Mouse (Mus musculus): ENCODE measurements at regions not wholly inside any gene's neighbourhood (a gene's known extent, or its start where the extent isn't known, plus 50 kb on each side); places are given as distances from the start of the nearest gene placed in this dataset.

GRCm38 (mm10) chr1:189494896-189495295 lies 92.8 kb upstream of the Kcnk2 start:
- no peaks in the 10 kb centered on the region for H3K36me3 ChIP-seq (ENCODE audit: control insufficient read depth, insufficient read depth)
- no peaks in the 10 kb centered on the region for H3K9me3 ChIP-seq (replicated peaks; ENCODE audit: control insufficient read depth, low read length)
- no peaks in the 10 kb centered on the region for H3K27me3 ChIP-seq (ENCODE audit: control insufficient read depth, insufficient read depth, low read length)
- no peaks in the 10 kb centered on the region for H3K4me1 ChIP-seq (ENCODE audit: control insufficient read depth, insufficient read depth, low read length)
- ATAC-seq (replicated peaks; ENCODE audit: extremely low read depth, insufficient read depth, low FRiP score) = no peak
- H3K4me2 ChIP-seq (ENCODE audit: low read depth, low read length) = no peak overlapping the region
- 83% methylated on average over 11 of the region's 11 CpGs for WGBS
- no peak overlapping the region for H3K4me3 ChIP-seq (ENCODE audit: low read length)
- H3K9ac ChIP-seq (ENCODE audit: low read length) = no peak overlapping the region
- no peak overlapping the region for H3K27ac ChIP-seq (ENCODE audit: low read length)

- Histone ChIP-seq H3K27ac (ENCODE audit: low read length) (no peak overlapping the region), H3K4me1 (ENCODE audit: control insufficient read depth, insufficient read depth, low read length) (no peaks in the 10 kb centered on the region), H3K4me3 (ENCODE audit: low read length) (no peak overlapping the region), H3K36me3 (ENCODE audit: control insufficient read depth, insufficient read depth) (no peaks in the 10 kb centered on the region), H3K9ac (ENCODE audit: low read length) (no peak overlapping the region), H3K27me3 (ENCODE audit: control insufficient read depth, insufficient read depth, low read length) (no peaks in the 10 kb centered on the region), H3K4me2 (ENCODE audit: low read depth, low read length) (no peak overlapping the region), H3K9me3 (replicated peaks; ENCODE audit: control insufficient read depth, low read length) (no peaks in the 10 kb centered on the region)
- WGBS = 89% methylated on average over 4 of the region's 4 CpGs
- no peak for ATAC-seq (replicated peaks; ENCODE audit: extremely low read depth, insufficient read depth, low FRiP score)
Measured at GRCm38 (mm10) chr1:189485336-189485735, 83.3 kb upstream of the Kcnk2 start.

- Histone ChIP-seq H3K27ac (ENCODE audit: low read length) (no peak overlapping the region), H3K27me3 (ENCODE audit: control insufficient read depth, insufficient read depth, low read length) (no peaks in the 10 kb centered on the region), H3K4me3 (ENCODE audit: low read length) (no peak overlapping the region), H3K36me3 (ENCODE audit: control insufficient read depth, insufficient read depth) (no peaks in the 10 kb centered on the region), H3K4me2 (ENCODE audit: low read depth, low read length) (no peak overlapping the region), H3K9me3 (replicated peaks; ENCODE audit: control insufficient read depth, low read length) (no peaks in the 10 kb centered on the region), H3K9ac (ENCODE audit: low read length) (no peak overlapping the region), H3K4me1 (ENCODE audit: control insufficient read depth, insufficient read depth, low read length) (no peaks in the 10 kb centered on the region)
- no peak for ATAC-seq (replicated peaks; ENCODE audit: extremely low read depth, insufficient read depth, low FRiP score)
- 66% methylated on average over 7 of the region's 7 CpGs for WGBS
Measured at GRCm38 (mm10) chr1:189483331-189483730, 81.3 kb upstream of the Kcnk2 start.

GRCm38 (mm10) chr1:189478051-189478450 lies 76.0 kb upstream of the Kcnk2 start:
- Histone ChIP-seq H3K4me1 (ENCODE audit: control insufficient read depth, insufficient read depth, low read length) (peaks cover 3% of the 10 kb centered on the region; the same call in 1 of the 2 replicates), H3K27ac (ENCODE audit: low read length) (no peak overlapping the region), H3K9me3 (replicated peaks; ENCODE audit: control insufficient read depth, low read length) (no peaks in the 10 kb centered on the region), H3K9ac (ENCODE audit: low read length) (no peak overlapping the region), H3K4me2 (ENCODE audit: low read depth, low read length) (no peak overlapping the region), H3K27me3 (ENCODE audit: control insufficient read depth, insufficient read depth, low read length) (no peaks in the 10 kb centered on the region), H3K36me3 (ENCODE audit: control insufficient read depth, insufficient read depth) (no peaks in the 10 kb centered on the region), H3K4me3 (ENCODE audit: low read length) (no peak overlapping the region)
- no peak for ATAC-seq (replicated peaks; ENCODE audit: extremely low read depth, insufficient read depth, low FRiP score)
- WGBS = 29% methylated on average over 6 of the region's 6 CpGs

DNA sequence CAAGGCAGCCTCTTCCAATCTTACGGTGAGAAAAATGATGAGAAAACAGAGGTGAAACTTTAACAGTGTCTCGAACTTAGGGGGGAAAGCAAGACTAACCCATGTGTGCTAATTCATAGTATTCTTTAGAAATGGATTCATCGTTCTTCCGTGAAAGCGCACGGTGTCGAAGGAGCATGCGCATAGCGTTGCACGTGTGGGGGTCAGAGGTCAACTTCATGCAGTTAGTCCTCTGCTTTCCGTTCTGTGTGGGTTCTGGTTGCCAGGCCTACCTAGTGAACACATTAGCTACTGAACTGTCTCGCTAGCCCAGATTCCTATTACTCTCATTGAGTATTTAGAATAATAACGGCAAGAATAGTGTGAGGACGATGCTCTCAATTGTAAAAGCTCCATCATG lies 74.7 kb upstream of the Kcnk2 start:
- Histone ChIP-seq H3K36me3 (ENCODE audit: control insufficient read depth, insufficient read depth) (no peaks in the 10 kb centered on the region), H3K9me3 (replicated peaks; ENCODE audit: control insufficient read depth, low read length) (no peaks in the 10 kb centered on the region), H3K4me3 (ENCODE audit: low read length) (no peak overlapping the region), H3K27me3 (ENCODE audit: control insufficient read depth, insufficient read depth, low read length) (no peaks in the 10 kb centered on the region), H3K27ac (ENCODE audit: low read length) (no peak overlapping the region), H3K4me2 (ENCODE audit: low read depth, low read length) (no peak overlapping the region), H3K4me1 (ENCODE audit: control insufficient read depth, insufficient read depth, low read length) (peaks cover 3% of the 10 kb centered on the region; the same call in 1 of the 2 replicates), H3K9ac (ENCODE audit: low read length) (no peak overlapping the region)
- no peak for ATAC-seq (replicated peaks; ENCODE audit: extremely low read depth, insufficient read depth, low FRiP score)
- 93% methylated on average over 14 of the region's 14 CpGs for WGBS

GRCm38 (mm10) chr1:189473071-189473470 lies 71.0 kb upstream of the Kcnk2 start:
- no peaks in the 10 kb centered on the region for H3K27me3 ChIP-seq (ENCODE audit: control insufficient read depth, insufficient read depth, low read length)
- H3K9ac ChIP-seq (ENCODE audit: low read length) = no peak overlapping the region
- no peak overlapping the region for H3K4me2 ChIP-seq (ENCODE audit: low read depth, low read length)
- peaks cover 2% of the 10 kb centered on the region; the same call in 1 of the 2 replicates for H3K4me1 ChIP-seq (ENCODE audit: control insufficient read depth, insufficient read depth, low read length)
- no peaks in the 10 kb centered on the region for H3K36me3 ChIP-seq (ENCODE audit: control insufficient read depth, insufficient read depth)
- ATAC-seq (replicated peaks; ENCODE audit: extremely low read depth, insufficient read depth, low FRiP score) = no peak
- no peak overlapping the region for H3K27ac ChIP-seq (ENCODE audit: low read length)
- WGBS = 65% methylated on average over 4 of the region's 4 CpGs
- no peak overlapping the region for H3K4me3 ChIP-seq (ENCODE audit: low read length)
- no peaks in the 10 kb centered on the region for H3K9me3 ChIP-seq (replicated peaks; ENCODE audit: control insufficient read depth, low read length)

DNA sequence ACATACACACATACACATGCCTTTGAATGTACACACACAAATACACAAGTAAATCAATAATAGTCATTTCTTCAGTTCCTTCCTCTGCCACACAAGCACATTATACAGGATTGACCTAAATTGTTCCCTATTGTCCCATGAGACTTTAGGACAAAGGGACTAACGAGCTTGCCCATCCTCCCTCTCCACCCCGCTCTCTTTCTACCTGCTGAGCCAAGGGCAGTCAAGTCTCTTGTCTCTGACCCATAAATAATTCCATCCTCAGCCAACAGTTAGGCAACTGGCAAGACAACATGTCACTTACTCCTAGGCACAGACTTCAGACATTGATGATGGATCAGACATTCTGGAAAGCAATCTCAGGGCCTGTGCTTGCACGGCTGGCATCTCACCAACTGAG lies 56.3 kb upstream of the Kcnk2 start:
- H3K4me3 ChIP-seq (ENCODE audit: low read length) = no peak overlapping the region
- no peaks in the 10 kb centered on the region for H3K9me3 ChIP-seq (replicated peaks; ENCODE audit: control insufficient read depth, low read length)
- H3K27ac ChIP-seq (ENCODE audit: low read length) = no peak overlapping the region
- no peak for ATAC-seq (replicated peaks; ENCODE audit: extremely low read depth, insufficient read depth, low FRiP score)
- no peak overlapping the region for H3K4me2 ChIP-seq (ENCODE audit: low read depth, low read length)
- WGBS = 76% methylated on average over 3 of the region's 3 CpGs
- H3K27me3 ChIP-seq (ENCODE audit: control insufficient read depth, insufficient read depth, low read length) = no peaks in the 10 kb centered on the region
- no peaks in the 10 kb centered on the region for H3K4me1 ChIP-seq (ENCODE audit: control insufficient read depth, insufficient read depth, low read length)
- H3K9ac ChIP-seq (ENCODE audit: low read length) = no peak overlapping the region
- H3K36me3 ChIP-seq (ENCODE audit: control insufficient read depth, insufficient read depth) = no peaks in the 10 kb centered on the region

Measured in heart, embryonic 16.5 days (tissue).